Mouse (Mus musculus) B cell, adult (primary cell): ENCODE results near the gene Cxcl12. TPM values are rescaled to one million over a fixed set of nuclear protein-coding genes. Genes with fewer than 3 reads are reported as not detected.

ENCODE experiments used
- total RNA-seq: library from RNA; stranded (reverse); gene quantifications from 4 replicates; pipeline ENCODE4 v1.2.4, GENCODE M21; 2023; ENCODE audit not compliant: inconsistent age

Cxcl12 gene
- 0.57 to 0.71 TPM (median 0.67 TPM) in 4 replicates for total RNA-seq

GRCm38 (mm10) chr6:117168321-117169011 is at the start of gene Cxcl12:
Gene Cxcl12, plus strand, starts transcription at chr6:117168535.

